Mouse (Mus musculus): ENCODE data around the gene Akr1c6. TPM values are rescaled to one million over a fixed set of nuclear protein-coding genes. Genes with fewer than 3 reads are reported as not detected.
"Not testable (repeated sequence)": the region's sequence is repeated elsewhere in the genome, so short reads cannot be mapped to it uniquely, and the experiment has no call there.

Akr1c6 gene
- not detected in 2 replicates for total RNA-seq (2014; rRNA removed)
- not detected in 2 replicates for polyA plus RNA-seq (2015; fragmentation: Nextera tagmentation; extraction: Ambion mirVana)

- Histone ChIP-seq H3K27ac (ENCODE audit: low read depth, low read length) (no peak within 1 kb of the TSS), H3K9ac (no peak within 1 kb of the TSS), H3K4me3 (ENCODE audit: low read depth, low read length) (no peak within 1 kb of the TSS), H3K27me3 (ENCODE audit: insufficient read depth, low read length) (no peaks in the 10 kb centered on the region), H3K36me3 (ENCODE audit: insufficient read depth) (no peaks in the 10 kb centered on the region), H3K9me3 (ENCODE audit: low read length) (no peaks in the 10 kb centered on the region), H3K4me2 (ENCODE audit: low read depth) (no peak within 1 kb of the TSS), H3K4me1 (ENCODE audit: insufficient read depth) (no peaks in the 10 kb centered on the region)
- ATAC-seq: no peak
- no peak for TF ChIP-seq CTCF (IDR thresholded peaks at IDR 0.05; ENCODE audit: low read depth)
- DNase-seq: no peak
Measured at GRCm38 (mm10) chr13:4434006-4434405, at the start of gene Akr1c6. Gene Akr1c6, plus strand, starts transcription at chr13:4434306.

- 74% methylated on average over 1 of the region's 1 CpGs for WGBS
- Histone ChIP-seq H3K9me3 (ENCODE audit: low read length) (no peaks in the 10 kb centered on the region), H3K4me3 (ENCODE audit: low read depth, low read length) (no peak overlapping the region), H3K9ac (no peak overlapping the region), H3K36me3 (ENCODE audit: insufficient read depth) (no peaks in the 10 kb centered on the region), H3K4me1 (ENCODE audit: insufficient read depth) (no peaks in the 10 kb centered on the region), H3K27me3 (ENCODE audit: insufficient read depth, low read length) (no peaks in the 10 kb centered on the region), H3K4me2 (ENCODE audit: low read depth) (no peak overlapping the region), H3K27ac (ENCODE audit: low read depth, low read length) (no peak overlapping the region)
- DNase-seq (no peak), ATAC-seq (no peak)
- no peak for TF ChIP-seq CTCF (IDR thresholded peaks at IDR 0.05; ENCODE audit: low read depth)
Measured at GRCm38 (mm10) chr13:4384918-4385317, 49.2 kb upstream of the Akr1c6 start.

GRCm38 (mm10) chr13:4385541-4385940, 48.6 kb upstream of the Akr1c6 start:
- H3K36me3 ChIP-seq (ENCODE audit: insufficient read depth): no peaks in the 10 kb centered on the region
- H3K4me1 ChIP-seq (ENCODE audit: insufficient read depth): no peaks in the 10 kb centered on the region
- no peak overlapping the region for H3K4me3 ChIP-seq (ENCODE audit: low read depth, low read length)
- no peaks in the 10 kb centered on the region for H3K9me3 ChIP-seq (ENCODE audit: low read length)
- TF ChIP-seq CTCF (IDR thresholded peaks at IDR 0.05; ENCODE audit: low read depth): no peak
- no peak overlapping the region for H3K27ac ChIP-seq (ENCODE audit: low read depth, low read length)
- DNase-seq (no peak), ATAC-seq (no peak)
- H3K27me3 ChIP-seq (ENCODE audit: insufficient read depth, low read length): no peaks in the 10 kb centered on the region
- no peak overlapping the region for H3K4me2 ChIP-seq (ENCODE audit: low read depth)
- H3K9ac ChIP-seq: no peak overlapping the region

GRCm38 (mm10) chr13:4388762-4389446, 45.2 kb upstream of the Akr1c6 start:
- H3K27ac ChIP-seq (ENCODE audit: low read depth, low read length): no peak overlapping the region
- ATAC-seq: no peak
- DNase-seq: no peak
- H3K9me3 ChIP-seq (ENCODE audit: low read length): no peaks in the 10 kb centered on the region
- H3K4me3 ChIP-seq (ENCODE audit: low read depth, low read length): no peak overlapping the region
- no peak for TF ChIP-seq CTCF (IDR thresholded peaks at IDR 0.05; ENCODE audit: low read depth)
- no peak overlapping the region for H3K4me2 ChIP-seq (ENCODE audit: low read depth)
- H3K9ac ChIP-seq: no peak overlapping the region
- H3K27me3 ChIP-seq (ENCODE audit: insufficient read depth, low read length): no peaks in the 10 kb centered on the region
- H3K4me1 ChIP-seq (ENCODE audit: insufficient read depth): no peaks in the 10 kb centered on the region
- WGBS: 88% methylated on average over 2 of the region's 2 CpGs
- H3K36me3 ChIP-seq (ENCODE audit: insufficient read depth): no peaks in the 10 kb centered on the region

GRCm38 (mm10) chr13:4400360-4400759, 33.7 kb upstream of the Akr1c6 start:
- not testable (repeated sequence) for H3K4me3 ChIP-seq (ENCODE audit: low read depth, low read length); H3K4me1 ChIP-seq (ENCODE audit: insufficient read depth); H3K36me3 ChIP-seq (ENCODE audit: insufficient read depth); H3K9ac ChIP-seq; H3K4me2 ChIP-seq (ENCODE audit: low read depth); H3K27me3 ChIP-seq (ENCODE audit: insufficient read depth, low read length); H3K27ac ChIP-seq (ENCODE audit: low read depth, low read length); ATAC-seq; H3K9me3 ChIP-seq (ENCODE audit: low read length); DNase-seq
- WGBS: 72% methylated on average over 1 of the region's 1 CpGs

GRCm38 (mm10) chr13:4400831-4401230, 33.3 kb upstream of the Akr1c6 start:
- no peak for ATAC-seq
- H3K4me1 ChIP-seq (ENCODE audit: insufficient read depth): no peaks in the 10 kb centered on the region
- H3K36me3 ChIP-seq (ENCODE audit: insufficient read depth): no peaks in the 10 kb centered on the region
- DNase-seq: no peak
- 91% methylated on average over 2 of the region's 2 CpGs for WGBS
- no peaks in the 10 kb centered on the region for H3K9me3 ChIP-seq (ENCODE audit: low read length)
- H3K27me3 ChIP-seq (ENCODE audit: insufficient read depth, low read length): no peaks in the 10 kb centered on the region
- H3K4me2 ChIP-seq (ENCODE audit: low read depth): no peak overlapping the region
- H3K9ac ChIP-seq: no peak overlapping the region
- no peak overlapping the region for H3K27ac ChIP-seq (ENCODE audit: low read depth, low read length)
- no peak overlapping the region for H3K4me3 ChIP-seq (ENCODE audit: low read depth, low read length)
- TF ChIP-seq CTCF (IDR thresholded peaks at IDR 0.05; ENCODE audit: low read depth): no peak

GRCm38 (mm10) chr13:4402221-4402620, 31.9 kb upstream of the Akr1c6 start:
- no peaks in the 10 kb centered on the region for H3K9me3 ChIP-seq (ENCODE audit: low read length)
- TF ChIP-seq CTCF (IDR thresholded peaks at IDR 0.05; ENCODE audit: low read depth): no peak
- H3K4me1 ChIP-seq (ENCODE audit: insufficient read depth): no peaks in the 10 kb centered on the region
- H3K36me3 ChIP-seq (ENCODE audit: insufficient read depth): no peaks in the 10 kb centered on the region
- H3K4me2 ChIP-seq (ENCODE audit: low read depth): no peak overlapping the region
- no peak overlapping the region for H3K4me3 ChIP-seq (ENCODE audit: low read depth, low read length)
- H3K27me3 ChIP-seq (ENCODE audit: insufficient read depth, low read length): no peaks in the 10 kb centered on the region
- H3K27ac ChIP-seq (ENCODE audit: low read depth, low read length): no peak overlapping the region
- DNase-seq (no peak), ATAC-seq (no peak)
- no peak overlapping the region for H3K9ac ChIP-seq

Measured in forebrain, postnatal 0 days (tissue).